Mouse (Mus musculus): ENCODE results near the gene Zdhhc14. TPM values are rescaled to one million over a fixed set of nuclear protein-coding genes. Genes with fewer than 3 reads are reported as not detected.
A peak's percentile ranks its signal among the peaks of the same experiment; 100 is the strongest.

Zdhhc14 gene
- polyA plus RNA-seq, 1 experiment from 2014 or later: 1.6 TPM

GRCm38 (mm10) chr17:5769776-5770175 is 277.4 kb downstream of the Zdhhc14 start:
- WGBS: 34% methylated on average over 7 of the region's 7 CpGs
- Histone ChIP-seq H3K9me3 (ENCODE audit: low read depth, low read length) (no peaks in the 10 kb centered on the region), H3K27ac (ENCODE audit: low read depth) (peak overlapping the region; percentile 94), H3K27me3 (ENCODE audit: insufficient read depth, low read length) (no peaks in the 10 kb centered on the region), H3K4me2 (peak overlapping the region; percentile 65), H3K9ac (peak overlapping the region; percentile 53), H3K4me1 (ENCODE audit: insufficient read depth) (peaks cover 9% of the 10 kb centered on the region), H3K36me3 (ENCODE audit: insufficient read depth) (no peaks in the 10 kb centered on the region), H3K4me3 (ENCODE audit: low read depth, low read length) (peak overlapping the region; percentile 30)
- ATAC-seq (ENCODE audit: insufficient read depth): 0 out of 2 replicates have a peak, but pooled peaks have one; percentile 42
- TF ChIP-seq CTCF (IDR thresholded peaks at IDR 0.05; ENCODE audit: low read depth): no peak
- peak; percentile 78 for DNase-seq

DNA sequence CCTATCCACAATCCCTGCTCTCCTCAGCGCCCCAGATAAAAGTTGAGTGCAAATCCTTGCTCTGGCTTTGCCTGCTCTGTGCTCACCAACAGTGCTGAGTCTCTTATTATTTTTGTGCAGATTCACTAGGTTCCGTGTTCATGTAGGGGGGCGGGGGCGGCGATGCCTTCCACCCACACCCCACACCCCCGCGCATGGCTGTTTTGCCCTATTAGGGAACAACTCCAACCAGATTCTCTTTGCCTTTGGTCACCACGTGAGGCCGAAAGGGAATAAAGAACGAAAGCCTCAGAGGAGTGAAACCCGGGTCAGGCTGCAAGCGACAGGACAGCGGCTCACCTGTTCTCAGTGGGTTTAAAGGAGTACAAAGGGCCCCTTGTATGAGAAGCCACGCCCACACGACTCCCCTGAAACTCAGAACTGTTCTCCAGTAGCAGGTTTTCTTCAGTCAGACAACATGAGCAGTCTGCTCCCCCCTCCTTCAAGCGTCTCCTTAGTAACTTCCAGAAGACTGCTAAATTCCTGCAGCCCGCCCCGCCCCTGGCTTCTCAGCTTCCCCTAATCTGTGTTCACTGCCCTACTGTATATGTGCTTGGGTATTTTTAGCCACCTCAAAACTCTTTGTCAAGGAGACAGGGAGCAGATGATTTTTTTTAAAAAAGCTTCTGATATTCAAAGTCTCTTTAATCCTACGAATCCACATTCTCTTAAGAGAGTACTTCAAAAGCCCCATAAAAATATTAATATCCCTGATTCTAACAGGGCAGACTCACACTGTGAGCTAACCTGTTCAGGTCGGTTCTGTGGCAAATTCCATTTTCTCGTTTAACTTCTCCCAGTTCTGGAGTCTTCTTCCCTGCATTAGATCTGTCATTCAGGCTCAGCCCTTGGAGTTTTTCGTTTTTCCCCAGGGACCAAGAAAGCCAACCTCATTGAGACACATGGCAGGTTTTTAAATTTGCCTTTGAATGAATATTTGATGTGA is 278.2 kb downstream of the Zdhhc14 start:
- H3K27ac ChIP-seq (ENCODE audit: low read depth): peak overlapping the region; percentile 94
- ATAC-seq (ENCODE audit: insufficient read depth) (peak; percentile 96), DNase-seq (peak; percentile 83)
- no peak for TF ChIP-seq CTCF (IDR thresholded peaks at IDR 0.05; ENCODE audit: low read depth)
- peak overlapping the region; percentile 65 for H3K4me2 ChIP-seq
- no peaks in the 10 kb centered on the region for H3K9me3 ChIP-seq (ENCODE audit: low read depth, low read length)
- peak overlapping the region; percentile 53 for H3K9ac ChIP-seq
- H3K36me3 ChIP-seq (ENCODE audit: insufficient read depth): no peaks in the 10 kb centered on the region
- H3K4me3 ChIP-seq (ENCODE audit: low read depth, low read length): peak overlapping the region; percentile 30
- no peaks in the 10 kb centered on the region for H3K27me3 ChIP-seq (ENCODE audit: insufficient read depth, low read length)
- peaks cover 9% of the 10 kb centered on the region for H3K4me1 ChIP-seq (ENCODE audit: insufficient read depth)
- WGBS: 9% methylated on average over 22 of the region's 22 CpGs

GRCm38 (mm10) chr17:5780213-5780975 is 288.0 kb downstream of the Zdhhc14 start:
- ATAC-seq (ENCODE audit: insufficient read depth) (no peak), DNase-seq (no peak)
- H3K9ac ChIP-seq: no peak overlapping the region
- no peak overlapping the region for H3K4me3 ChIP-seq (ENCODE audit: low read depth, low read length)
- TF ChIP-seq CTCF (IDR thresholded peaks at IDR 0.05; ENCODE audit: low read depth): no peak
- H3K9me3 ChIP-seq (ENCODE audit: low read depth, low read length): no peaks in the 10 kb centered on the region
- H3K27me3 ChIP-seq (ENCODE audit: insufficient read depth, low read length): no peaks in the 10 kb centered on the region
- no peaks in the 10 kb centered on the region for H3K36me3 ChIP-seq (ENCODE audit: insufficient read depth)
- no peak overlapping the region for H3K4me2 ChIP-seq
- no peaks in the 10 kb centered on the region for H3K4me1 ChIP-seq (ENCODE audit: insufficient read depth)
- 74% methylated on average over 5 of the region's 5 CpGs for WGBS
- H3K27ac ChIP-seq (ENCODE audit: low read depth): no peak overlapping the region

DNA sequence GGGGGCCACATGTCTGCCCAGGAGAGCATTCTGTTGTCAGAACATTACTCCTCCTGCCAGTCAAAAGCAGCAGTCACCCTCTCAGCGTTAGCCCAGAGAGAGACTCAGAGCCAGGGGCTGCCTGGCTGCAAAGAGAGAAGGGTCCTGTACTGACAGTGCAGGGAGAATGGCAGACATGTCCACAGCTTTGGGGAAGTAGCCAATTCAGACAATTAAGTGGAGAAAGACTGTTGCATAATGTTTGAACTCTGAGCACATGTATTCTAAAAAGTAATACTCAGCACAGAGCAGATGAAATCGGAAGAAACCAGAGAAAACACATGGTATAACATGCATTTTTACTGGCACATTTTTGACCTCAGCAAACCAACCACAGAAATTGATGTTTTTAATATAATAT is 292.9 kb downstream of the Zdhhc14 start:
- H3K27ac ChIP-seq (ENCODE audit: low read depth): no peak overlapping the region
- H3K4me2 ChIP-seq: no peak overlapping the region
- H3K36me3 ChIP-seq (ENCODE audit: insufficient read depth): no peaks in the 10 kb centered on the region
- H3K9ac ChIP-seq: no peak overlapping the region
- no peak for TF ChIP-seq CTCF (IDR thresholded peaks at IDR 0.05; ENCODE audit: low read depth)
- 45% methylated on average over 2 of the region's 2 CpGs for WGBS
- H3K4me1 ChIP-seq (ENCODE audit: insufficient read depth): no peaks in the 10 kb centered on the region
- H3K4me3 ChIP-seq (ENCODE audit: low read depth, low read length): no peak overlapping the region
- no peaks in the 10 kb centered on the region; the same call in 1 of the 2 replicates for H3K9me3 ChIP-seq (ENCODE audit: low read depth, low read length)
- ATAC-seq (ENCODE audit: insufficient read depth) (no peak), DNase-seq (no peak)
- no peaks in the 10 kb centered on the region for H3K27me3 ChIP-seq (ENCODE audit: insufficient read depth, low read length)

DNA sequence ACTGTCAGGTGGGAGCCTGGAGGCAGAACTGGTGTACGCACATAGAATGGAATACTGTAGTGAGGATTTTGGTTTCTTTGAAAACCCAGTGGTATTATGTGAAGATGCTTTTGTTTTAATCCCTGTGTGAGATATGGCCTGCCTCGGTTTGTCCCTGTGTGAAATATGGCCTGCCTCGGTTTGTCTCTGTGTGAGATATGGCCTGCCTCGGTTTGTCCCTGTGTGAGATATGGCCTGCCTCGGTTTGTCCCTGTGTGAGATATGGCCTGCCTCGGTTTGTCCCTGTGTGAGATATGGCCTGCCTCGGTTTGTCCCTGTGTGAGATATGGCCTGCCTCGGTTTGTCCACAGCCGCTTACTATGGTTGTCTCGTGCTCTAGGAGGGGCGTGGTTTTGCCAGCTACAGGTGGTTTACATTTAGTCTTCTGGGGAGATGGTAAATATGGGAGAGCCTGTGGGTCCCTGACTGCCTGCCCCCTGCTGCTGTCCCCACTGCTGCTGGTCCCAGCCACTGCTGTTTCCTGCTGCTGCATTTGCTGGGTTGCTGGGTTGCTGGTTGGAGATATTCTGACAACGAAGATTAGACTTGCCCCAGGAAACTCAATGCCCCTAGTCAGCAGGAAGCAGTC is 299.9 kb downstream of the Zdhhc14 start:
- H3K27me3 ChIP-seq (ENCODE audit: insufficient read depth, low read length): no peaks in the 10 kb centered on the region
- DNase-seq: no peak
- no peak for TF ChIP-seq CTCF (IDR thresholded peaks at IDR 0.05; ENCODE audit: low read depth)
- no peak for ATAC-seq (ENCODE audit: insufficient read depth)
- H3K36me3 ChIP-seq (ENCODE audit: insufficient read depth): no peaks in the 10 kb centered on the region
- no peak overlapping the region for H3K9ac ChIP-seq
- no peak overlapping the region for H3K27ac ChIP-seq (ENCODE audit: low read depth)
- no peaks in the 10 kb centered on the region for H3K4me1 ChIP-seq (ENCODE audit: insufficient read depth)
- no peak overlapping the region for H3K4me2 ChIP-seq
- no peak overlapping the region for H3K4me3 ChIP-seq (ENCODE audit: low read depth, low read length)
- WGBS: 83% methylated on average over 11 of the region's 12 CpGs
- no peaks in the 10 kb centered on the region; the same call in 1 of the 2 replicates for H3K9me3 ChIP-seq (ENCODE audit: low read depth, low read length)

- 68% methylated on average over 4 of the region's 4 CpGs for WGBS
- Histone ChIP-seq H3K9ac (no peak overlapping the region), H3K4me3 (ENCODE audit: low read depth, low read length) (no peak overlapping the region), H3K27me3 (ENCODE audit: insufficient read depth, low read length) (no peaks in the 10 kb centered on the region), H3K36me3 (ENCODE audit: insufficient read depth) (no peaks in the 10 kb centered on the region), H3K9me3 (ENCODE audit: low read depth, low read length) (no peaks in the 10 kb centered on the region), H3K27ac (ENCODE audit: low read depth) (no peak overlapping the region), H3K4me1 (ENCODE audit: insufficient read depth) (no peaks in the 10 kb centered on the region), H3K4me2 (no peak overlapping the region)
- DNase-seq: no peak
- no peak for TF ChIP-seq CTCF (IDR thresholded peaks at IDR 0.05; ENCODE audit: low read depth)
- ATAC-seq (ENCODE audit: insufficient read depth): no peak
These were observed 301.2 kb downstream of the Zdhhc14 start for GRCm38 (mm10) chr17:5793593-5793992.

All from lung, embryonic 14.5 days (tissue).